Mouse (Mus musculus) liver, adult 2 months (tissue): ENCODE measurements around the gene Snx32. TPM values are rescaled to one million over a fixed set of nuclear protein-coding genes. Genes with fewer than 3 reads are reported as not detected.

Experiments used
- DNase-seq: peaks from one replicate; pipeline ENCODE4 v3.0.0-alpha.2; 2011; ENCODE audit warnings: low read depth, low spot score; ENCODE audit errors: extremely low read depth
- H3K27ac ChIP-seq: fragments of 200-500 bp; replicated peaks from 2 replicates; pipeline ENCODE4 v1.5.1; 2012; ENCODE audit warnings: low read depth, mild to moderate bottlenecking, control low read depth, inconsistent platforms, low read length; ENCODE audit not compliant: insufficient read depth
- H3K27me3 ChIP-seq: fragments of 200-500 bp; 2 replicates; pipeline ENCODE4 v1.6.1; 2012; ENCODE audit warnings: mild to moderate bottlenecking, moderate library complexity, low read length, inconsistent platforms; ENCODE audit not compliant: control insufficient read depth, insufficient read depth
- H3K36me3 ChIP-seq: fragments of 200-500 bp; 2 replicates; pipeline ENCODE4 v1.6.1; 2012; ENCODE audit warnings: low read length, inconsistent platforms; ENCODE audit not compliant: control insufficient read depth, insufficient read depth
- H3K4me1 ChIP-seq: fragments of 200-500 bp; 2 replicates; pipeline ENCODE4 v1.6.1; 2011; ENCODE audit warnings: low read length; ENCODE audit not compliant: control insufficient read depth, insufficient read depth
- H3K4me3 ChIP-seq: fragments of 200-500 bp; 2 replicates; pipeline ENCODE4 v1.5.1; 2011; ENCODE audit warnings: low read depth, mild to moderate bottlenecking, control low read depth, low read length, moderate library complexity; ENCODE audit not compliant: insufficient read depth
- H3K79me2 ChIP-seq: fragments of 200-500 bp; 2 replicates; pipeline ENCODE4 v1.6.1; 2012; ENCODE audit warnings: inconsistent platforms, mild to moderate bottlenecking, low read length, moderate library complexity; ENCODE audit not compliant: control insufficient read depth, insufficient read depth
- H3K9ac ChIP-seq: fragments of 200-500 bp; 2 replicates; pipeline ENCODE4 v1.6.1; 2012; ENCODE audit warnings: low read depth, mild to moderate bottlenecking, control low read depth, inconsistent platforms, low read length
- CTCF ChIP-seq: fragments of 200-500 bp; IDR thresholded peaks from 2 replicates; pipeline ENCODE4 v1.5.1; 2011; ENCODE audit warnings: low read depth, low read length, control low read depth
- POLR2A ChIP-seq: fragments of 200-500 bp; IDR thresholded peaks from 2 replicates; pipeline ENCODE4 v1.6.1; 2011; ENCODE audit warnings: low read length, control low read depth; ENCODE audit not compliant: insufficient read depth; ENCODE audit errors: extremely low read depth
- WGBS: fragments of 180-500 bp; shearing (Covaris S2); methylation state at CpG from one replicate; pipeline ENCODE4 v1.1.7; 2018; 5-methylcytosine and 5-hydroxymethylcytosine counted together
- polyA plus RNA-seq: library from polyadenylated mRNA; depleted of rRNA; stranded (reverse); fragments of >200 nt; gene quantifications from 2 replicates; pipeline ENCODE4 v1.2.3, GENCODE M21; 2012
- total RNA-seq: library from RNA; depleted of rRNA; stranded (reverse); fragments of >200 nt; gene quantifications from 2 replicates; pipeline ENCODE4 v1.2.3, GENCODE M21; 2014

Gene Snx32
- total and polyA plus RNA-seq, 2 experiments: 1.8 to 4.1 TPM

DNA sequence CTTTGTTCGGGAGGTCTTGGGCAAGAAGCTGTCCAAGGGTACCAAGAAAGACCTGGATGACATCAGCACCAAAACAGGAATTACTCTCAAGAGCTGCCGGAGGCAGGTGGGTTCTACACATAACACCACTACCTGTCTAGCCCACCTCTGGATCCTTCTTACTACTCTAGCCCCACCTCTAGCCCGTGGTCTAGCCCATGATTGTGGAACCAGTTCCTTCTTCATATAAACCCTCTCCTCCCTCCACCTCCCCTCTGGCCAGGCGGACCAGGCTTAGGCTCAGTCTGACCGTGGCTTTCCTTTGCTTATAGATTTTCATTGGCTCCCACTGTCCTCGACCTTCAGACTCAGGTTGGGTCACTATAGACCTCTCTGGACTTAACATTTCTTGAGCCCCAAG is 48.9 kb downstream of the Snx32 start:
- H3K79me2 ChIP-seq: peaks cover 11% of the 10 kb centered on the region; the same call in 1 of the 2 replicates
- H3K27ac ChIP-seq: no peak overlapping the region
- H3K27me3 ChIP-seq: no peaks in the 10 kb centered on the region
- no peak overlapping the region for H3K9ac ChIP-seq
- H3K4me3 ChIP-seq: no peak overlapping the region
- TF ChIP-seq CTCF: no peak
- TF ChIP-seq POLR2A: no peak
- H3K36me3 ChIP-seq: no peaks in the 10 kb centered on the region
- WGBS: 83% methylated on average over 6 of the region's 6 CpGs
- peaks cover 8% of the 10 kb centered on the region; the same call in 1 of the 2 replicates for H3K4me1 ChIP-seq
- DNase-seq: no peak

DNA sequence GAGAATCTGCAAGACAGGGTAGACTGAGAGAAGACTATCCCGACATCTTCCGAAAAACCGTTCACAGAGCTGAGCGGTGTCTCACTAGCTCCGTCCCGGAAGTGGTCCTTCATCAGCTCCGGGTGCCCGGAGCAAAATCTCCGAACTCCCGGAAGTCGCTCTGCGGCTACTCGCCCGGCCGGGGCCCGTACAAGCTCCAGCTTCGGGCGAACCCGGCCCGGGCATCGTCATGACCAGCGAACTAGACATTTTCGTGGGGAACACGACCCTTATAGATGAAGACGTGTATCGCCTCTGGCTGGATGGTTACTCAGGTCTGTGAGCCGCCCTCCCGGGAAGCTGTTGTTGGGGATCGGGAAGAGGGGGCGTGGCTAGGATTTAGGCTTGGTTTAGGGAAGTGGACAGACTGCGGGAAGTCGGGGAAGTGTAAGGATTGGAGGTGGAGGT is 49.9 kb downstream of the Snx32 start, which contains the start of gene Fibp:
Fibp (plus strand) TSS at position 151 of the 447 bp plus-strand sequence.
- Histone ChIP-seq H3K79me2 (peaks cover 12% of the 10 kb centered on the region; the same call in 1 of the 2 replicates), H3K36me3 (no peaks in the 10 kb centered on the region), H3K4me1 (peaks cover 8% of the 10 kb centered on the region; the same call in 1 of the 2 replicates), H3K4me3 (peak within 1 kb of the TSS; percentile 85), H3K9ac (peak within 1 kb of the TSS; percentile 82), H3K27ac (peak within 1 kb of the TSS; percentile 63), H3K27me3 (no peaks in the 10 kb centered on the region)
- DNase-seq: peak; percentile 73
- WGBS: under 1% methylated on average over 32 of the region's 32 CpGs
- TF ChIP-seq CTCF (no peak), POLR2A (peak; percentile 49; the same call in 1 of the 2 replicates)

DNA sequence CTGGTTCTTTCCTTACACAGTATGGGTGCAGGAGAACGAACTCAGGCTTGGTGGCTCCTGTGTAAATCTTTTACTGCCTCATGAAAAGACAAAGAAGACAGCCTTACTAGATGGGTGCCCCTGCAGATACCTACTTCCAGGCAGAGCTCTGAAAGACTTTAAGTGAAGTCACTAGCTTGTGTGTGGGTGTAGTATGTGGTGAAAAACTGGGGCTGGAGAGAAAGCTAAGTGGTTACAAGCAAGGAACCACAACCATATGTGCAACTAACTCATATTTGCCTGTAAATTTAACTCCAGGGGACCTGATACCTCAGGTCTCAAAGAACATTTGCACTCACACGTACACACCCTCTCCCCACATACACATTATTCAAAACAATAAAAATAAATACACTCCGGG is 50.4 kb downstream of the Snx32 start:
- no peak for DNase-seq
- TF ChIP-seq CTCF (no peak), POLR2A (no peak)
- no peak overlapping the region for H3K27ac ChIP-seq
- H3K4me3 ChIP-seq: no peak overlapping the region
- WGBS: 21% methylated on average over 3 of the region's 3 CpGs
- H3K79me2 ChIP-seq: peaks cover 15% of the 10 kb centered on the region; the same call in 1 of the 2 replicates
- no peak overlapping the region; the same call in 1 of the 2 replicates for H3K9ac ChIP-seq
- H3K36me3 ChIP-seq: no peaks in the 10 kb centered on the region
- H3K4me1 ChIP-seq: peaks cover 8% of the 10 kb centered on the region
- H3K27me3 ChIP-seq: no peaks in the 10 kb centered on the region

DNA sequence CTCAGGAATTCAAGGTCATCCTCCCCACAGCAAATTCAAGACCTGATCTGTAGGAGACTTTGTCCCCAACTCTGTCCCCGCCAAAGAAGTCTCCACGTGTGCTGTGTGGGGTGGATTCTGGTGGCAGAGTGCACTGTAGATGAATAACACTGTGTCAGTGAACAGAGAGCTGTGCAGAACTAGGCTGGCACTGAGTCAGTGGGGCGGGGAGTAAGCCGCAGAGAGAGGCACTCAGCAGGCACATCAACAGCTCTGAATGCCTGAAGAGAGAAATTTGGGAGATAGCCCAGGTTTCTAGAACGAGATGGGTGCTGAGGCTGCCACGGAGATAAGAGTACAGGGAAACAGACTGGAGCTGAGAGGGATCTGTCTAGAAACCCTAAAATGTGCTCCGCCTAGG is 51.3 kb downstream of the Snx32 start:
- DNase-seq: no peak
- 75% methylated on average over 7 of the region's 7 CpGs for WGBS
- H3K27me3 ChIP-seq: no peaks in the 10 kb centered on the region
- no peaks in the 10 kb centered on the region for H3K36me3 ChIP-seq
- H3K4me1 ChIP-seq: peaks cover 8% of the 10 kb centered on the region
- no peak overlapping the region for H3K9ac ChIP-seq
- TF ChIP-seq POLR2A (no peak), CTCF (no peak)
- no peak overlapping the region for H3K4me3 ChIP-seq
- H3K79me2 ChIP-seq: peaks cover 15% of the 10 kb centered on the region; the same call in 1 of the 2 replicates
- H3K27ac ChIP-seq: no peak overlapping the region

DNA sequence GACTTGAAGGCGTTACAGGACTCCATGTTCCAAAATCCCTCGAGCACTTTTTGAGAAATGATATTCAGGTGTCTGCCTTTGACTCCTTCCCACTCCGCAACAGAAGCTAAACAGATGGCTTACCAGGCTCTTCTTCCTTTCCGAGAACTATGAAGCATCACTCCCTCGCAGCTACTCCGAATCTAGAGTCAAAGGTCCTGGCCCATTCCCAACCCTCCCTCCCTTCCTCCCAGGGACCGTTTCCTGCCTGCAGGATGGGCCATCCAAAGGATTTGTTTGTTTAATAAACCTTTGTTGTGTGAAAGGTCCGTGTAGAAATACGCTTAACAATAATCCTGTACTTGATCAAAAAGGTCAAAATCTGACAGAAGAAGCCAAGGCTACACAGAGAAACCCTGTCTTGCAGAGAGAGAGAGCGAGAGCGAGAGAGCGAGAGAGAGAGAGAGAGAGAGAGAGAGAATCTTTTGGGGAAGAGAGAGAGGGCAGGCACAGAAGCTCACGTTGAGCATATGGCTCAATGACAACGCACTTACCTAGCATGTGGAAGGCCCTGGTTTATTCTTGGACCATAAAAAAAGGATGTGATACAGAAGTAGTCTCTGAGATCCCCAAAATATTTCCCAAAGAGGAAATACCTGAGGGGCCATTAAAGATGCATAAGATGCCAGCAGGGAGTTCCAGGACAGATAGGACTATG is 52.4 kb downstream of the Snx32 start, which contains the start of gene Ccdc85b:
Ccdc85b (minus strand) TSS at position 149 of the 697 bp plus-strand sequence.
- Histone ChIP-seq H3K36me3 (no peaks in the 10 kb centered on the region), H3K4me3 (peak within 1 kb of the TSS; percentile 87), H3K27me3 (no peaks in the 10 kb centered on the region), H3K79me2 (peaks cover 15% of the 10 kb centered on the region; the same call in 1 of the 2 replicates), H3K9ac (peak within 1 kb of the TSS; percentile 93), H3K27ac (peak within 1 kb of the TSS; percentile 86), H3K4me1 (peaks cover 8% of the 10 kb centered on the region)
- TF ChIP-seq POLR2A: no peak
- TF ChIP-seq CTCF: no peak
- peak; percentile 56 for DNase-seq
- WGBS: 12% methylated on average over 14 of the region's 14 CpGs
